Mouse (Mus musculus) olfactory bulb, adult 2 months (tissue): Measurements from ENCODE around the gene Ehhadh.

ENCODE experiments used
- CTCF ChIP-seq: fragments of 200-500 bp; IDR thresholded peaks from 2 replicates; pipeline ENCODE4 v1.5.1; 2012; ENCODE audit warnings: low read depth, mild to moderate bottlenecking, low read length, moderate library complexity; ENCODE audit not compliant: insufficient read depth
- POLR2A ChIP-seq: fragments of 200-500 bp; IDR thresholded peaks from 2 replicates; pipeline ENCODE4 v1.6.1; 2012; ENCODE audit warnings: mild to moderate bottlenecking, low read depth, low read length, moderate library complexity; ENCODE audit not compliant: insufficient read depth

DNA sequence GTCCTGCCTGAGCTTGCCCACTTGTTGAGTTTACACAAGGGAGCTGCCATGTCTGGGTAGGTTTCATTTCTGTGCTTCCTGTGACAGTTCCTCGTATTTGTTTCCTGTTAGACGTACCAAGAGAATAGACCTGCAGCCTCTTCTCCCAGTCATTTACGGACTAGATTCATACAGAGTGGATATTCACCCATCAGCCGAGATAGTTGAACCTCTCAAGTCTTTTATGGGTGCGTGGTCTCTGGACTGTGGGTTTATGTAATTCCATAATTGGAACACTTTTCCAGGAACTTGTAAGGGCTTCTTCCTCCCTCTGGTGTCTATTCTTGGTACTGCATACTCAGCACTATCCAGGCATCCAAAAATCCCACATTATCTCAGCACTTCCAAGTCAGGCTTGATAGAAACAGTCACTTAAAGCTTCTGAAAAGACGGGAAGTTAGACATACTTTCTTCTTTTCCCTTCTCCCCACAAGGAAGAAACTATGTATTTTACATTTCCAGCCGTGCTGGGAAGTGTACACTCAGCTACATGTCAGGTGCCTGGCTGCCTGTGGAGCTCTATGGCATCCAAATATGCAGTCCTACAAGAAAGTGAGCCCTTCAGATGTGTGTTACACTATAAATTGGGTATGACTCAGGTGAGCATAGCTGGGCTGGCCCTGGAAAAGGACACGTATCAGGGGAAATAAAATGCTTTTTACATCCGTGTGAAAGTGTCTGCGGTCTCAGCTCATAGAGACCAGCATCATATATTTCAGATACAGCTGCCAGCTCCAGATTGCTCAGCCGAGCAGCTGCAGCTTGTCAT, 27.5 kb upstream of the Ehhadh start:
- TF ChIP-seq CTCF (no peak), POLR2A (no peak)
